Mouse (Mus musculus): Measurements from ENCODE around the gene Apol9b.

Gene Apol9b

DNA sequence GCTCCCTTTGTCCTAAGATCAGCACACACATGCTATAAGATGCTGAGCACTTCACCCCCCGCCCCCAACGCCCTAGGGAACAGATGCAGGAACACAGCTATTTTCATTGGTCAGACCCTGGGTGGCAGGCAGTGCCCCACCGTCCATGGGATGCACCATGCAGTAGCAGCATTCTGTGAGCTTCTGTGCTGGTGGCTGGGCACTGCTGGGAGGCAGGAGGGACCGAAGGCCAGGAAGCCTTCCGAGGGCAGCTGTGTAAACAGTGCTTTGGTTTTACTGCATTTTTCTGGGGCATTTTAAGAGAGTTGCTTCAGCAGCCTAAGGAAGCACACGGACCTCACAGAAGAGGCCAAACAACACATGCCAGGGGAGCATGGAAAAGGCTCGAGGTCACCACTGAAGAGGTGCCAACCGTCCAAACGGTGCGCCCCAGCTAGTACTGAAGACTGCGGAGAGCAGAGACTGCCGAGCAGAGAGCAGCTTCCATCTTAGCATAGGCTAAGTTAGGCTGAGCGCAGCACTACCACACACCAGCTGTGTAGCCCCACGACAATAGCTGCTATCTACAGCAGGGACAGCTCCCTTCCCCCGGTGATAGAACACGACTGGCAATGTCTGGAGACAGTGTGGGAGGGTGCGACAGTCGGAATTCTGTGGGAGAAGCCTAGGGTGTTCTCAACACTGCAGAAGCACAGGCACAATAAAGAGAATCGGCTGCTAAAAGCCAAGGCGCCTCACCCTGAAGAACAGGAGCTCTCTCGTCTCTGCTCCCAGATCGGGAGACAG is 55.4 kb downstream of the Apol9b start:
- WGBS = 35% methylated on average over 22 of the region's 22 CpGs

DNA sequence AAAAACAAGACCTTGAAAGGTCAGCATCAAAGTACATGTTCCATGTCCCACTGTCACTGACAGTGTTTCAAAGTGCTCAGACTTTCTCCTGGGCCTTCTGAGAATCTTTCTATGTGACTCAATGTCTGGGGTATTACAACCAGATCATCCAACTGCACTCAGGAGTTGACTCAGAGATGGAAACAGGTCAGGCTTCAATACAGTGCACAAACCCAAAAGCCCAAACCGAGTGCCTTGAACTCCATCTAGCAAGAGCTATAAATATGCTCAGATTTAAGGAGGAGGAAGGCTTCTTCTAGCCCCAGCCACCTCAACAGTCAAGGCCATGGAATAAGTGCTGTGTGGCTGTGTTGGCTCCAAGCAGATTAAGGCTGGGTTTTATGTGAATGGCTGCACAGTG is 57.0 kb downstream of the Apol9b start:
- 59% methylated on average over 1 of the region's 1 CpGs for WGBS
